Mouse (Mus musculus): Measurements from ENCODE around the gene Phf5a.

GRCm38 (mm10) chr15:81849104-81849503, 22.6 kb downstream of the Phf5a start:
- TF ChIP-seq CTCF (IDR thresholded peaks at IDR 0.05; ENCODE audit: control insufficient read depth, insufficient read depth, low read length) (no peak), POLR2A (IDR thresholded peaks at IDR 0.05; ENCODE audit: borderline replicate concordance, control insufficient read depth, low read depth, low read length) (no peak)

All from bone marrow, adult 2 months (tissue).